Mouse (Mus musculus): ENCODE results near the gene Cops7b.

- TF ChIP-seq HCFC1 (IDR thresholded peaks at IDR 0.05; ENCODE audit: borderline replicate concordance, insufficient read depth, low read length) (no peak), MAFK (IDR thresholded peaks at IDR 0.05; ENCODE audit: insufficient read depth, low read depth, low read length) (no peak), ZC3H11A (IDR thresholded peaks at IDR 0.05; ENCODE audit: borderline replicate concordance, low read depth, low read length) (no peak), ZNF384 (IDR thresholded peaks at IDR 0.05; ENCODE audit: low read depth, low read length) (no peak)
Observed at GRCm38 (mm10) chr1:86623001-86624000, 40.6 kb downstream of the Cops7b start.
